26 mouse cellular contexts compared by ENCODE assay signal in the genomic region with DNA sequence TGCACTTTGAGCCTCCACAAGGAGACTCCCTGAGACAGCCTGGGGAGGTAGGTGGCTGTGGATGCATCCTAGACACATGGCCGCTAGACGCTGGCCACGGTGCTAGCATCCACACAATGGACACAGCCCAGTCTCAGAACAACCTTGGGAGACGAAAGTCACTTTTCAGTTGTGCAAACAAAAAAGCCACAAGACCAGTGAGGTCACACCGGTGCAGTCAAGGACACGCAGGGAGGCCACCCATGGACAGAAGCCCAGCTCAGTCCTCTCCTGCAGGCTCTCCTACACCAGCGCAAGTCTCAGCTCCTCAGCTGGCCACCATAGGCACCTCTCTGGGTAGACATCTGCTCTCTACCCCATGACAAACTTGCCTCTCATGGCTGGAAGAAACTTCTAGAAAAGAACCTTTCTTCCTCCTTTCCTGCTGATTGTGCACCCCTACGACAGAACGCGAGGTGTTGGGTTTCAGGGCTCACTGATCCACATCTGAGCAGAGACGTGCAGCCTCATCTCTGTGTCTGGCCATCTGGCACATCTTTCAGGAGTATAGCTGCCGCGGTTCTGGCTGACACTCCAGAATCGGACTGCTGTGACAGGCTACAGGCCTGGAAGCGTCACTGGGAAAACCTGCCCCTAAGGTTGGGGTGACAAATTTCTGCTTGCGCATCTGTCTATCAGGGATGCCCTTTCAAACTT. TPM values are rescaled to one million over a fixed set of nuclear protein-coding genes. Genes with fewer than 3 reads are reported as not detected.
A peak's percentile ranks its signal among the peaks of the same experiment; 100 is the strongest.
DNase-seq lines count a peak whose midpoint lies in the region; ATAC-seq and TF ChIP-seq lines count a peak whose summit lies in the region.
"Had no signal": no experiment of that assay in that cellular context is flagged by ENCODE, and none has a peak within 500 bp of the region (broad histone marks: within the 10 kb centered on the region; RNA-seq: fewer than 3 reads in every experiment).

No protein-coding gene starts in this region.

- H3K4me3 ChIP-seq in layer of hippocampus, adult 2 months: no peak overlapping the region
- H3K4me3 ChIP-seq: embryonic facial prominence, embryonic 15.5 days; gastrocnemius, adult 2 months; heart, embryonic 12.5 days; liver, embryonic 12.5 days; neural tube, embryonic 12.5 days had no signal

- H3K27ac ChIP-seq in layer of hippocampus, adult 2 months: peak overlapping the region; percentile 7; the same call in 1 of the 2 replicates
- H3K27ac ChIP-seq: embryonic facial prominence, embryonic 15.5 days; gastrocnemius, adult 2 months; liver, embryonic 12.5 days; neural tube, embryonic 12.5 days had no signal

- no peak for DNase-seq in frontal cortex, postnatal 10 days (ENCODE audit: low spot score in 2 of 2)
- no peak for DNase-seq in layer of hippocampus, adult 2 months (ENCODE audit: low spot score in 2 of 2)
- DNase-seq in layer of hippocampus, postnatal 14 days (ENCODE audit: low spot score in 2 of 2): no peak
- peak; percentile 68 for DNase-seq in adrenal gland, adult 2 months
- peak; percentile 67 for DNase-seq in brain, adult 2 months (ENCODE audit: low read depth, low spot score)
- no peak for DNase-seq in heart, adult 9 months (ENCODE audit: low spot score in 2 of 2)
- DNase-seq: cerebellum, adult 11 months; cerebellum, postnatal 10 days; forebrain, postnatal 0 days; gastrocnemius, adult 2 months; heart, postnatal 14 days; kidney, adult 9 months; lung, adult 2 months; right cerebral cortex, postnatal 25 days; thymus, postnatal 4 days had no signal

- TF ChIP-seq CTCF in layer of hippocampus, adult 2 months (conservative IDR thresholded peaks at IDR 0.05): no peak

- peak; percentile 62 for ATAC-seq in frontal cortex, adult (ENCODE audit: low TSS enrichment)
- no peak for ATAC-seq in megakaryocyte, adult 5-6 weeks (ENCODE audit: poor library complexity, severe bottlenecking)
- ATAC-seq: activated CD4-positive, CD25-positive, alpha-beta regulatory T cell, adult 4 months; CD4-positive, CD25-positive, alpha-beta regulatory T cell, adult 4 months; forebrain, postnatal 0 days; liver, embryonic 12.5 days; Patski had no signal

RNA-seq across cellular contexts. Expression of gene Ajap1, which starts 56.5 kb away (rescaled TPM):
- 10 to 100 TPM; 48.3 to 49.0 TPM for total RNA-seq in layer of hippocampus, adult 2 months (2021)
- total RNA-seq in layer of hippocampus, postnatal 14 days (2021): 10 to 100 TPM; 34.3 to 35.5 TPM
- total RNA-seq in adrenal gland, adult 2 months (2021): 1 to 10 TPM; 1.4 to 9.9 TPM
- polyA plus RNA-seq in adrenal gland, adult 2 months (2012; rRNA removed): 8.2 and 9.0 TPM in 2 replicates
- not detected in 2 replicates for total RNA-seq in megakaryocyte, adult 5-6 weeks (2015)
- not detected in 2 replicates for total RNA-seq in megakaryocyte, adult 5-6 weeks (2017)
- total RNA-seq: megakaryocyte-erythroid progenitor cell, adult 5-6 weeks; monocyte, adult 5-6 weeks had no signal
- polyA plus RNA-seq: activated CD4-positive, CD25-positive, alpha-beta regulatory T cell, adult 4 months; CD4-positive, CD25-positive, alpha-beta regulatory T cell, adult 4 months; Patski had no signal

Comparison
In these comparisons a context has a peak if more than half of its experiments do, and no peak if none do; other contexts are left out.
1. DNase-seq: peak in adrenal gland, adult 2 months (single experiment) and brain, adult 2 months (single experiment); none in frontal cortex, postnatal 10 days (0 of 2), layer of hippocampus, adult 2 months (0 of 2), layer of hippocampus, postnatal 14 days (0 of 2) and heart, adult 9 months (0 of 2).